Mouse (Mus musculus): ENCODE measurements at regions not wholly inside any gene's neighbourhood (a gene's known extent, or its start where the extent isn't known, plus 50 kb on each side); places are given as distances from the start of the nearest gene placed in this dataset.

DNA sequence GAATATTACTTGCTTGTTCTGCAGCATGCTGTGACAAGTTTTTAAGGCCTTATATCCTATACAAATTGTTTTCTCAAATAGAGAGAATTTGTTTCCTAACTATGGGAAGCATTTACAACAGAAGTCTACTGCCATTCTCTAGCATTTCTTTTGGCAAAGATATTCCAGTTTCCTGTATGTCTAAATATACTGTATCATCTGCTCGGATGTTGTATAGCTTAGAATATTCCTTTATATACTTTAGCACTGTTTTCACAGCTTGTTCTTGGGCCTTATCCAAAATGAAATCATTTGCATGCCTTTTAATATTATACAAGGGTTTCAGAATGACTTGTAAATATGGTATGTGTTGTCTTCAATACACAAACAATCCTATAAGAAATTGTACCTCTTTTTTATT lies 92.1 kb upstream of the Ins2 start:
- TF ChIP-seq CTCF (IDR thresholded peaks at IDR 0.05; ENCODE audit: insufficient read depth, low read length) (no peak), POLR2A (IDR thresholded peaks at IDR 0.05; ENCODE audit: borderline replicate concordance, extremely low read depth, low read depth, low read length) (no peak)

Measured in lung, adult 2 months (tissue).